Mouse (Mus musculus) megakaryocyte, embryonic 14.5 days (primary cell): ENCODE measurements around the gene Gm8947.
"Not testable (repeated sequence)": the region's sequence is repeated elsewhere in the genome, so short reads cannot be mapped to it uniquely, and the experiment has no call there.

Experiments used
- FLI1 ChIP-seq: IDR thresholded peaks from 2 replicates; pipeline ENCODE4 v1.6.1; 2012; ENCODE audit warnings: low read length, inconsistent platforms, mixed read lengths
- GATA1 ChIP-seq: IDR thresholded peaks from 3 replicates; pipeline ENCODE4 v1.6.1; 2012; ENCODE audit warnings: mixed read lengths, low read length, inconsistent platforms, borderline replicate concordance

GRCm38 (mm10) chr1:151192739-151193138 lies 563 bp downstream of the Gm8947 start:
- TF ChIP-seq GATA1, FLI1: not testable (repeated sequence)
